Mouse (Mus musculus): ENCODE data around the gene Pnkd. TPM values are rescaled to one million over a fixed set of nuclear protein-coding genes. Genes with fewer than 3 reads are reported as not detected.
A peak's percentile ranks its signal among the peaks of the same experiment; 100 is the strongest.

Pnkd gene
- polyA plus RNA-seq, 1 experiment: 28.8 TPM

DNA sequence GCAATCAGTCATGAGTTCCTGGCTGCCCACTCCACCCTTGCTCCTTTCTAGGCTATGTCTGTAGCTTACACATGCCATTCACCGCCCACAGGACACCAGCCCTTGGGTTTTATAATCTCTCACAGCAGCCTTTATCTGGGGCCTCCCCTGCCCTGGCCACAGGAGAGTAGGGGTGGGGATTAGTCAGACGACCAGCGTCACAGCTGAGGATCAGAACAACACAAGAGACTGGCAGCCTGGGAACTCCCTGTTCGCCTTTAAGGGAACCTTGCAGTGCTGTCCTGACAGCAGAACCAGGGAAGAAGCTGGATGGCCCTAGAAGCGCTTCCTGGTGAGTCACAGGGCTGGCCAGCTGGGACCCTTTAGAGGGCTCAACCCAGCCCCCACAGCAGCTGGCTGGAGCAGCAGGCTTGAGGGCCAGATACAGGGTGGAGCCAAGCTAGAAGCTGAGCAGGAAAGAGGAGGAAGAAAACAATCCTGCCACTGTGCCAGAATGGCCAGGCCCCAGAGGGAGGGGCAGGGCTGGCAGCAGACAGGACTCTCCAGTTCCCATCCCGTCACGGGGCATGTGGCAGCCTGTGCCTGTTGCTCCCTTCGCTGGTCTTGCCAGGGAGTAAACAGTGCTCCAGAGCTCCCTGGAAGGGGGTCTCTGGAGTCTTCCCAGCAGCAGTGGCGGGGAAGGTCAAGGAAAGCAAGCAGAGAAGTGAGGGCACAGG, 10.9 kb downstream of the Pnkd start:
- 33% methylated on average over 9 of the region's 9 CpGs for WGBS

DNA sequence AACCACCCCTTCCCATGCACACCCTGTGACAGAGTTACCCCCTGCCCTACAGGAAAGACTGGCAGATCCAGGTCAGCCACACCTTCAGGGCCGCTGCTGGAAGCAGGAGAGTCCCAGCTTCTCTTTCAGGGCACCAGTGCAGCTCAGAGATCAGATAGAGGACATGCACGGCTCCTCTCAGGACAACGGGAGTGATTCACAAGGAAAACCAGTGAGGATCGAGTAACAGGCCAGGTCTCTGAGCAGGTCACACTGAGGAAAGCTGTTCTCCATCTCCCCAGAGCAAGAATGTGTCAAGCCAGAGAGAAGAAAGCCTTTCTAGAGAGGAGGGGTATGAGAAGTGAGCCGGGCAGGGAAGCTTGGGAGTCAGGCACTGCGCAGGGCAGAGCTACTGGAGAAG, 11.7 kb downstream of the Pnkd start:
- peaks cover 2% of the 10 kb centered on the region; the same call in 1 of the 2 replicates for H3K4me1 ChIP-seq (ENCODE audit: control insufficient read depth, insufficient read depth, low read length)
- H3K4me3 ChIP-seq (replicated peaks; ENCODE audit: control insufficient read depth, low read depth, low read length): no peak overlapping the region
- WGBS: 75% methylated on average over 6 of the region's 6 CpGs
- no peak overlapping the region for H3K27ac ChIP-seq (ENCODE audit: control insufficient read depth, insufficient read depth, low read depth, low read length, poor library complexity)
- TF ChIP-seq POLR2A (IDR thresholded peaks at IDR 0.05; ENCODE audit: borderline replicate concordance, control insufficient read depth, low read depth, low read length) (no peak), CTCF (IDR thresholded peaks at IDR 0.05; ENCODE audit: control insufficient read depth, insufficient read depth, low read length) (no peak)

More for the DNA sequence above, 10.9 kb downstream of the Pnkd start:
- H3K4me3 ChIP-seq (replicated peaks; ENCODE audit: control insufficient read depth, low read depth, low read length): no peak overlapping the region
- peak overlapping the region; percentile 79 for H3K27ac ChIP-seq (ENCODE audit: control insufficient read depth, insufficient read depth, low read depth, low read length, poor library complexity)
- TF ChIP-seq POLR2A (IDR thresholded peaks at IDR 0.05; ENCODE audit: borderline replicate concordance, control insufficient read depth, low read depth, low read length) (peak; percentile 7; the same call in 1 of the 2 replicates), CTCF (IDR thresholded peaks at IDR 0.05; ENCODE audit: control insufficient read depth, insufficient read depth, low read length) (no peak)
- H3K4me1 ChIP-seq (ENCODE audit: control insufficient read depth, insufficient read depth, low read length): peaks cover 2% of the 10 kb centered on the region; the same call in 1 of the 2 replicates

DNA sequence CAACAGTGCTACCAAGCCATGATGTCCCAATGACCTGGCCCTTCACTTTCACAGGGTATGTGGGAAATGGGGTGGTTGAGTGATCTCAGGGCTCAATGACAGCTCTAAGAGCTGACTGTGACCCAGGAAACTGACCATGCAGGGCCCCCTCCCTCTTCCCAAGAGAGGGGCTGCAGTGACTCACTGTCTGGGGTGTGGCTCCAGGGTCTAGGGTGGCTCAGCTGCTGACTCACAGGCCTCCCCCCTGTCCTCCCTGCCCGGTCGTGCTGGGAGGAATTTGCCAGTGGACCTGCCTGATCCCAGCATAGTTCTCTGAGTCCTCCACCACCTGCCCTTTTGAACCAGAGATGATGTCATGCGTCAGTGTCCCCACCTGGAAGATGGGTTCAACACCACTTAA, 12.5 kb downstream of the Pnkd start:
- 52% methylated on average over 3 of the region's 3 CpGs for WGBS
- TF ChIP-seq POLR2A (IDR thresholded peaks at IDR 0.05; ENCODE audit: borderline replicate concordance, control insufficient read depth, low read depth, low read length): no peak
- no peak for TF ChIP-seq CTCF (IDR thresholded peaks at IDR 0.05; ENCODE audit: control insufficient read depth, insufficient read depth, low read length)
- Histone ChIP-seq H3K4me3 (replicated peaks; ENCODE audit: control insufficient read depth, low read depth, low read length) (no peak overlapping the region), H3K4me1 (ENCODE audit: control insufficient read depth, insufficient read depth, low read length) (peaks cover 2% of the 10 kb centered on the region; the same call in 1 of the 2 replicates), H3K27ac (ENCODE audit: control insufficient read depth, insufficient read depth, low read depth, low read length, poor library complexity) (no peak overlapping the region)

DNA sequence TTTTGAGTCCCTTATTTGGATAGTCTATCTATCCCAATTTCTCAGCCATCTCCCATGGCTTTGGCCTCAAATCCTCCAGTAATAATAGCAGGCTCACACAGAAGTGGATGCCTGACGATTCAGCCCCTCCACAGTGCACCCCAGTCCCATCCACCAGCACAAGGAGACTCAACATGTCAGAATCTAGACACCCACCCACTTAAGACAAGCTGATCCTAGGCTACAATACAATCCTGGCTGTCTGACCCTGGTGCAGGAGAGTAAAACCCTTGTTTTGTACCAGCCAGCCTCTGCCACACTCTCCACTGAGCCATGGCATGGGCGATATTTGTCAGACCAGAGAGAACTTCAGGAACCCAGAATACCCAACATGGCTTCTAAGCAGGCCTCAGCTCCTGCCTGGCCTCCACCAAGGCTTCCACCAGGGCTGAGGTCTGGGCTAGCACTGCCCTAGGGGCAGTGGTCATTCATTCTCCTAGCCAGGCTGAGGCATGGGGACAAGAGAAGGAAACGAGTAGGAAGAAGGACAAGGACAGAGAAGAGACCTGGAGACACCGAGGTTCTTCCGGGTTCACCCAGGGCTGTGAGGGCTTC, 13.5 kb downstream of the Pnkd start:
- peaks cover 2% of the 10 kb centered on the region; the same call in 1 of the 2 replicates for H3K4me1 ChIP-seq (ENCODE audit: control insufficient read depth, insufficient read depth, low read length)
- WGBS: 88% methylated on average over 5 of the region's 5 CpGs
- no peak overlapping the region for H3K27ac ChIP-seq (ENCODE audit: control insufficient read depth, insufficient read depth, low read depth, low read length, poor library complexity)
- TF ChIP-seq POLR2A (IDR thresholded peaks at IDR 0.05; ENCODE audit: borderline replicate concordance, control insufficient read depth, low read depth, low read length) (no peak), CTCF (IDR thresholded peaks at IDR 0.05; ENCODE audit: control insufficient read depth, insufficient read depth, low read length) (no peak)
- H3K4me3 ChIP-seq (replicated peaks; ENCODE audit: control insufficient read depth, low read depth, low read length): no peak overlapping the region

DNA sequence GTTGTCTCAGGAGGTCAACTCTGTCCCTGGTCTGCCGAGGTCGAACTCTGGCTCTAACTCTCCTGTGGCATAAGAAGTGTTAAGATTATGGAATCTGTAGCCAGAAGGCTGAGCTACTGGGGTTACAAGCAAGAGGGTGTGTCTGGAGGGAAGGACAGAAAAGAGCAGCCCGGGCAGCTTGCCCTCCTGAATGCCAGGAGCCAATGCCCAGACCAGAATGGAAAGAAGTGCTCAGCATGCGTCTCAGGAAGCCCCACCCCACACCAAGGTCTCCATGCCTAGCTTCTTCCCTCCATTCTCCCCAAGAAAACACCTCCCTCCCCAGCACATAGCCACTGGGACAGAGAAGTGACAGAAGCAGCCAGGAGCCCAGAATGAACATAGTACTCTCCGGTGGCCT, 14.3 kb downstream of the Pnkd start:
- 75% methylated on average over 5 of the region's 5 CpGs for WGBS
- Histone ChIP-seq H3K4me3 (replicated peaks; ENCODE audit: control insufficient read depth, low read depth, low read length) (no peak overlapping the region), H3K27ac (ENCODE audit: control insufficient read depth, insufficient read depth, low read depth, low read length, poor library complexity) (no peak overlapping the region), H3K4me1 (ENCODE audit: control insufficient read depth, insufficient read depth, low read length) (peaks cover 2% of the 10 kb centered on the region; the same call in 1 of the 2 replicates)
- TF ChIP-seq CTCF (IDR thresholded peaks at IDR 0.05; ENCODE audit: control insufficient read depth, insufficient read depth, low read length): no peak
- TF ChIP-seq POLR2A (IDR thresholded peaks at IDR 0.05; ENCODE audit: borderline replicate concordance, control insufficient read depth, low read depth, low read length): no peak

DNA sequence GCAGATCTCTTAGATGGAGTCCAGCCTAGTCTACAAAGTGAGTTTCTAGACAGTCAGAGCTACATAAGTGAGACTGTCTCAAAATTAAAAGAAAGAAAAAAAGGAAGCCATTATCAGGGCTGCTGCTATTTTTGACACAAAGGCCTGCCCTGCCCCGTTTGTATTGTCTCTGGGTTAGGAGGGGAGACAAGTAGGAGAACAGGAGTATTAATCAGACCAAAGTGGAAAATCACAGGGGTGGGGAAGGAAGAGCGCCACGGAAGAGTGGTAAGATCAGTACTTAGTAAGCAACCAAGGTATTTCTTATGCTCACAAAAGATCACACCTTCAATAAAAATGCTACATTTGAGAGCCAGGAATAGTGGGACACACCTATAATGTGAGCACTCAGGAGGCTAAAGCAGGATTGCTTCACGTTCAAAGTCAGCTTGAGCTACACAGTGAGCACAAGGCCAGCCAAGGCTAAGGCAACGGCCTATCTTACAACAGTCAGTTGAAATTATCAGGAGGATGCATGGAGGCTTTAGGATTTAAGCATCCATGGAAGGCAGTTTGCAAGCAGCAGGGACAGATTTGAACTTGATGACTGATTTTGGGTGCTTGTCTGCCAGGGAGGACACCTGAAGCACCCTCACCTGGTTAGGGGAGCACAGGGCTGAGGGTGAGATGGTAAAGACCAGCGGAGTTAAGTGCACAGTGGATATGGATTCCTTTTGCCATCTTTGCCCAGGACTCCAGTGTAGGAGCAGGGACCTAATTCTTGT, 15.8 kb downstream of the Pnkd start:
- 67% methylated on average over 6 of the region's 6 CpGs for WGBS
- Histone ChIP-seq H3K4me1 (ENCODE audit: control insufficient read depth, insufficient read depth, low read length) (no peaks in the 10 kb centered on the region; the same call in 1 of the 2 replicates), H3K4me3 (replicated peaks; ENCODE audit: control insufficient read depth, low read depth, low read length) (no peak overlapping the region), H3K27ac (ENCODE audit: control insufficient read depth, insufficient read depth, low read depth, low read length, poor library complexity) (no peak overlapping the region)
- TF ChIP-seq POLR2A (IDR thresholded peaks at IDR 0.05; ENCODE audit: borderline replicate concordance, control insufficient read depth, low read depth, low read length): no peak
- no peak for TF ChIP-seq CTCF (IDR thresholded peaks at IDR 0.05; ENCODE audit: control insufficient read depth, insufficient read depth, low read length)

DNA sequence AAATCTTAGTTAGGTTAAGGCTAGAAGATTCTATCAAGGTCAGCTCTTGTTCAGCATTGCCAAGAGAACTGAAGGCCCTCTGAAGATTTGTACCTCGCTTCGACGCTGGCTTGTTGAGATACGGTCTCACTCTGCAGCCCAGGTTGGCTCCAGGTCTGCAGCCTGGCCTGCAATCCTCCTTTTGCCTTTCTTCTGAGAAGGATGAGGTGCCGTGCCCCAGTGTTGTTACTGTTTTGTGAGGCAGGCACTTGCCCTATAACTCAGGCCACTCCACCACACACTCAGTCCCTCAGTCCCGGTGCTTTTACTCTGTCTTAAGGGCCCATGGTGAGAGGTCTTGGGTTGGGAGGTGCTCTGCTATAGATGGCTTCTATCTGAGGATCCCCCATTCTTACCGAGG, 17.5 kb downstream of the Pnkd start:
- H3K27ac ChIP-seq (ENCODE audit: control insufficient read depth, insufficient read depth, low read depth, low read length, poor library complexity): no peak overlapping the region
- no peak for TF ChIP-seq POLR2A (IDR thresholded peaks at IDR 0.05; ENCODE audit: borderline replicate concordance, control insufficient read depth, low read depth, low read length)
- no peak overlapping the region for H3K4me3 ChIP-seq (replicated peaks; ENCODE audit: control insufficient read depth, low read depth, low read length)
- WGBS: 87% methylated on average over 7 of the region's 7 CpGs
- no peaks in the 10 kb centered on the region; the same call in 1 of the 2 replicates for H3K4me1 ChIP-seq (ENCODE audit: control insufficient read depth, insufficient read depth, low read length)

DNA sequence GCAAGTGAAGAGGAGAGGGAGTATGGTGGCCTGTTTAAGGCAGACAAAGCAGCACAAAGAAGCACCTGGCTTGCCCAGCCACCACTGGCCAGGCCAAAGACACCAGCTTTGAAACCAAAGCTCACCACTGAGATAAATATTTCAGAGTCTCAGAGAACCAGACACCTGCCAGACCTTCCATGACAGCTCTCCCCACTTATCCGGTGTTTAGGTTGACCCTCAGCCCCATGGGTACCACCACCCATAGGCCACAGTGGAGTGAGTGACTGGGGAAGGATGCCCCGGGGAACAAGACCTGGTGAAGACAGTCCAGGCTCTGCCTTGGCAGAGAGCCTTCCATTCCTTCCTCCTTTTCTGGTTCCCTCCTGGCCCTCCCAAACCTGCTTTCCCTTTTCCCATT, 18.1 kb downstream of the Pnkd start:
- H3K4me1 ChIP-seq (ENCODE audit: control insufficient read depth, insufficient read depth, low read length): no peaks in the 10 kb centered on the region; the same call in 1 of the 2 replicates
- TF ChIP-seq POLR2A (IDR thresholded peaks at IDR 0.05; ENCODE audit: borderline replicate concordance, control insufficient read depth, low read depth, low read length) (no peak), CTCF (IDR thresholded peaks at IDR 0.05; ENCODE audit: control insufficient read depth, insufficient read depth, low read length) (no peak)
- no peak overlapping the region for H3K27ac ChIP-seq (ENCODE audit: control insufficient read depth, insufficient read depth, low read depth, low read length, poor library complexity)
- no peak overlapping the region for H3K4me3 ChIP-seq (replicated peaks; ENCODE audit: control insufficient read depth, low read depth, low read length)
- 37% methylated on average over 2 of the region's 2 CpGs for whole genome bisulfite sequencing
